Mouse (Mus musculus) adrenal gland, adult 8-10 months (tissue): Measurements from ENCODE around the gene Chka. TPM values are rescaled to one million over a fixed set of nuclear protein-coding genes. Genes with fewer than 3 reads are reported as not detected.

ENCODE experiments used
- DNase-seq: peaks from one replicate; pipeline ENCODE4 v3.0.0; 2022
- total RNA-seq, 4 experiments: library from RNA; stranded (reverse); gene quantifications; 2 replicates each; pipeline ENCODE4 v1.2.4; 2022

The Chka gene
- total RNA-seq, 4 experiments from 2014 or later, result 69.8 to 329 (median 93.5) TPM

GRCm38 (mm10) chr19:3846676-3847604 is 4.6 kb upstream of the Chka start:
- peak; percentile 68 for DNase-seq

- no peak for DNase-seq
These were observed 3.9 kb upstream of the Chka start for GRCm38 (mm10) chr19:3847711-3848110.

GRCm38 (mm10) chr19:3848207-3848808 is 3.3 kb upstream of the Chka start:
- no peak for DNase-seq

- DNase-seq, result no peak
These were observed 2.3 kb upstream of the Chka start for GRCm38 (mm10) chr19:3849251-3849650.

GRCm38 (mm10) chr19:3850076-3850475 is 1.5 kb upstream of the Chka start:
- DNase-seq, result peak; percentile 59

- peak; percentile 78 for DNase-seq
These were observed 615 bp upstream of the Chka start for GRCm38 (mm10) chr19:3850847-3851469.

GRCm38 (mm10) chr19:3851979-3852681 is 557 bp downstream of the Chka start:
- DNase-seq, result no peak

GRCm38 (mm10) chr19:3853121-3853520 is 1.5 kb downstream of the Chka start:
- no peak for DNase-seq

- no peak for DNase-seq
These were observed 2.3 kb downstream of the Chka start for GRCm38 (mm10) chr19:3853891-3854290.

GRCm38 (mm10) chr19:3855091-3855490 is 3.5 kb downstream of the Chka start:
- no peak for DNase-seq

- DNase-seq, result no peak
These were observed 4.0 kb downstream of the Chka start for GRCm38 (mm10) chr19:3855601-3856000.

GRCm38 (mm10) chr19:3857220-3857619 is 5.6 kb downstream of the Chka start:
- DNase-seq, result no peak

- no peak for DNase-seq
These were observed 11.1 kb downstream of the Chka start for GRCm38 (mm10) chr19:3862713-3863112.

GRCm38 (mm10) chr19:3864960-3865359 is 13.4 kb downstream of the Chka start:
- DNase-seq, result no peak

- DNase-seq, result no peak
These were observed 16.7 kb downstream of the Chka start for GRCm38 (mm10) chr19:3868290-3868689.

GRCm38 (mm10) chr19:3871468-3871867 is 19.9 kb downstream of the Chka start:
- DNase-seq, result no peak

- no peak for DNase-seq
These were observed 20.8 kb downstream of the Chka start for GRCm38 (mm10) chr19:3872373-3872772.

- DNase-seq, result no peak
These were observed 23.5 kb downstream of the Chka start for GRCm38 (mm10) chr19:3875045-3875444.

GRCm38 (mm10) chr19:3880054-3880848 is 28.7 kb downstream of the Chka start:
- DNase-seq, result no peak

GRCm38 (mm10) chr19:3882214-3882613 is 30.6 kb downstream of the Chka start:
- no peak for DNase-seq

GRCm38 (mm10) chr19:3884325-3884990 is 32.9 kb downstream of the Chka start:
- DNase-seq, result no peak
